Mouse (Mus musculus): ENCODE data around the gene Pard6b. TPM values are rescaled to one million over a fixed set of nuclear protein-coding genes. Genes with fewer than 3 reads are reported as not detected.
"Not testable (repeated sequence)": the region's sequence is repeated elsewhere in the genome, so short reads cannot be mapped to it uniquely, and the experiment has no call there.

Pard6b gene
- polyA plus RNA-seq, 1 experiment from 2014 or later, result 20.4 TPM

DNA sequence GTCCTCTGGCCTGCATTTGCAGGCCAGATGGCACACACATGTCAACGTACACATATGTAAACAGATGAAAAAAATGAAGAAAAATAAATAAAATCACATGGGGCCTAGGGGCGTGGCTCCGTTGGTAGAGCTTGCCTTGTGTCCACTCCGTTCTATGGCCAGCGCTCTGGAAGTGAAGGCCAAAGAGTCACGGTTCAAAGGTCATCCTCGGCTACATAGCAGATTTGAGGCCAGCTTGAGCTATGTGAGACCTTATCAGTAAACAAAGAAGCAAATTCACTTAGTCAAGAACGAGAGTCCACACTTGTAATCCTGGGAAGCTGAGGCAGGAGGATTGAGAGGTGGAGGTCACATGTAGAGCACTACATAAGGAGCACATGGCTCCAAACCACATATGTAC lies 24.5 kb downstream of the Pard6b start:
- H3K27ac ChIP-seq, result peak overlapping the region; percentile 78
- 80% methylated on average over 8 of the region's 8 CpGs for WGBS
- no peak; the same call in 1 of the 2 replicates for ATAC-seq (replicated peaks; ENCODE audit: low FRiP score)
- no peak overlapping the region for H3K4me2 ChIP-seq
- H3K27me3 ChIP-seq, result no peaks in the 10 kb centered on the region
- H3K4me1 ChIP-seq, result peaks cover 23% of the 10 kb centered on the region
- H3K9me3 ChIP-seq (replicated peaks), result no peaks in the 10 kb centered on the region
- H3K9ac ChIP-seq, result no peak overlapping the region
- no peak overlapping the region for H3K4me3 ChIP-seq (replicated peaks)
- H3K36me3 ChIP-seq, result peaks cover 8% of the 10 kb centered on the region

DNA sequence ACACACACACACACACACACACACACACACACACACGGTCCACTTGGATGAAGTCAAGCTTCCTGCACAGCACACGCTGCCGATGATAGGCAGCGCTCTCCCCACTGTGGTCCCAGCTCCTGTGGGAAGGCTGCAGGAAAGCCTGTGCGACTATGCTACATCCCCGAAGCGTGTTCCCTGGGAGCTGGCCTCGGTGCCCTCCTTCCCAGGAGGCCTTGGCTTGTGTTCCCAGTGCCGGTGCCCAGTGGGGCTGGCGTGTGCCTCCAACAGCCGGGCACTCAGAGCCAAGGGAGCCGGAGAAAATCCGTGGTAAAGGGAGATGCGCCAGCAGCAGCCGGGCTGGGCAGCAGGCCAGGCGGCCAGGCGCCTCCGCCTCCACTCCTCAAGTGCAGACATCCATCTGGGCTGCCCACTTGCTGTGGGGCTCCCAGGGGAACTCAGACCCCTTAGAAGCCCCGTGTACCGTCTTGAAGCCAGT lies 25.9 kb downstream of the Pard6b start:
- H3K9ac ChIP-seq, result no peak overlapping the region
- no peaks in the 10 kb centered on the region for H3K9me3 ChIP-seq (replicated peaks)
- no peak for ATAC-seq (replicated peaks; ENCODE audit: low FRiP score)
- no peaks in the 10 kb centered on the region for H3K36me3 ChIP-seq
- H3K4me2 ChIP-seq, result 0 out of 2 replicates have a peak overlapping the region, but pooled peaks have one; percentile 22
- 72% methylated on average over 20 of the region's 20 CpGs for WGBS
- no peaks in the 10 kb centered on the region for H3K27me3 ChIP-seq
- H3K4me3 ChIP-seq (replicated peaks), result no peak overlapping the region
- peaks cover 23% of the 10 kb centered on the region for H3K4me1 ChIP-seq
- H3K27ac ChIP-seq, result peak overlapping the region; percentile 45; the same call in 1 of the 2 replicates

GRCm38 (mm10) chr2:168107356-168107755 lies 26.6 kb downstream of the Pard6b start:
- Histone ChIP-seq H3K9ac (no peak overlapping the region), H3K4me1 (peaks cover 23% of the 10 kb centered on the region), H3K9me3 (replicated peaks) (no peaks in the 10 kb centered on the region), H3K36me3 (no peaks in the 10 kb centered on the region), H3K27ac (no peak overlapping the region), H3K4me3 (replicated peaks) (no peak overlapping the region), H3K4me2 (no peak overlapping the region), H3K27me3 (no peaks in the 10 kb centered on the region)
- WGBS, result 76% methylated on average over 15 of the region's 15 CpGs
- ATAC-seq (replicated peaks; ENCODE audit: low FRiP score), result no peak

GRCm38 (mm10) chr2:168107901-168108300 lies 27.1 kb downstream of the Pard6b start:
- H3K9me3 ChIP-seq (replicated peaks); ATAC-seq (replicated peaks; ENCODE audit: low FRiP score); H3K27ac ChIP-seq; H3K4me2 ChIP-seq; H3K9ac ChIP-seq; H3K4me3 ChIP-seq (replicated peaks); H3K36me3 ChIP-seq; H3K27me3 ChIP-seq: not testable (repeated sequence)
- peaks cover 23% of the 10 kb centered on the region for H3K4me1 ChIP-seq
- 81% methylated on average over 6 of the region's 6 CpGs for WGBS

DNA sequence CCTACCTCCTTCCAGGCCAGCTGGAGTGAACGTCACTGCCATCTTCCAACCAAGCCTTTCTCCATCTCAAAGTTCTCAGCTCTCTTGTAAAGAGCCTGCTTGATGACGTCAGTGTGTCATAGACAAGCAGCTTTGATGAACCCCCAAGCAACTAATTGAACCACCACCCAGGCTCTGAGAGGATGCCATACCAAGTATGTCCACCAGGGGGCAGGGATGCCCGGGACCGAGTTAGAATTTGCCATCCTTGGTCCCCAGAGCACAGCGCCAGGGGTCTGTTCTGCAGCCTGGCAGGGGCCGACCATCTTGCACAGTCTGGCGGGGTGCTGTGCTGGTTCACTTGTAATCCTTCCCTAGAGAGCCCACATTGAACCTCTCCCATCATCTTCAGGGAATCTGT lies 31.1 kb downstream of the Pard6b start:
- Histone ChIP-seq H3K4me1 (peaks cover 25% of the 10 kb centered on the region), H3K9me3 (replicated peaks) (no peaks in the 10 kb centered on the region), H3K4me2 (no peak overlapping the region), H3K36me3 (no peaks in the 10 kb centered on the region), H3K4me3 (replicated peaks) (no peak overlapping the region), H3K27me3 (no peaks in the 10 kb centered on the region), H3K27ac (no peak overlapping the region), H3K9ac (no peak overlapping the region)
- WGBS, result 10% methylated on average over 7 of the region's 7 CpGs
- ATAC-seq (replicated peaks; ENCODE audit: low FRiP score), result no peak

DNA sequence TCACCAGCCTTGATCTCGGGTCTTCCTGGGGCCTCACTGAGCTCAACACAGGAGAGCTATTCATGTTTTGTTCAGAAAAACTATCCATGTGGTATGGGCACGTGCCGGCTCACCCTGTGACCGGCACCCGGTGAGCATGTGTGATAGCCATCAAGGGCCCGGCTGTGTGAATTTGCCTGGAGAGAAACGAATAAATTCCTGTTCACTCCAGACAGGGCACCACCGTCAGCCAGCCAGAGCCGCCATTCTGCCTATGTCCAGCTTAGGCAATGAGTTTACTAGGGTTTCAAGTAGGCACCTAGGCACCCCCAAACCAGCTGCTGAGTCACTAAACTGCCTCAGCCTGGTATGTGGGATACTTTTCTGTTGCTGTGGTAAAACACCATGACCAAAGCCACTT lies 32.5 kb downstream of the Pard6b start:
- WGBS, result 77% methylated on average over 9 of the region's 9 CpGs
- no peaks in the 10 kb centered on the region for H3K36me3 ChIP-seq
- H3K4me1 ChIP-seq, result peaks cover 34% of the 10 kb centered on the region
- H3K4me2 ChIP-seq, result no peak overlapping the region
- H3K27me3 ChIP-seq, result no peaks in the 10 kb centered on the region; the same call in none of the 2 replicates
- ATAC-seq (replicated peaks; ENCODE audit: low FRiP score), result no peak
- H3K9me3 ChIP-seq (replicated peaks), result no peaks in the 10 kb centered on the region
- H3K4me3 ChIP-seq (replicated peaks), result no peak overlapping the region
- H3K9ac ChIP-seq, result no peak overlapping the region
- peak overlapping the region; percentile 84 for H3K27ac ChIP-seq

DNA sequence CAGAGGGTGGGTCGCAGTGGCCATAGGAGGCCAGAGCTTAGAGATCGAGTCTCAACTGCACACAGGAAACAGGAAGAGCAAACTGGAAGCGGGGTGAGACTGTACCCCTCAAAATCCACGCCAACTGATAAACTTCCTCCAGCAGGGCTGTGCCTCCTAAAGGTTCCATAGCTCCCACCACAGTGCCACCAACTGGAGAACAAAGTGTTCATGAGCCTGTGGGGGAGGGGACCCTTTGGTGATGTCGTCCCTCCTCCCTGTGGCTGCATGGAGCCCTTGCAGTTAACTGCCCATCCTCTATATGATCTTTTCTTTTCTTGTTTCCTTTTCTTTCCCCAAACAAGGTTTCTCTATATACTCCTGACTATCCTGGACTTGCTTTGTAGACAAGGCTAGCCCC lies 32.9 kb downstream of the Pard6b start:
- Histone ChIP-seq H3K36me3 (no peaks in the 10 kb centered on the region), H3K4me1 (peaks cover 34% of the 10 kb centered on the region), H3K4me2 (no peak overlapping the region), H3K4me3 (replicated peaks) (no peak overlapping the region), H3K9ac (no peak overlapping the region), H3K9me3 (replicated peaks) (no peaks in the 10 kb centered on the region), H3K27ac (peak overlapping the region; percentile 84), H3K27me3 (no peaks in the 10 kb centered on the region; the same call in none of the 2 replicates)
- no peak for ATAC-seq (replicated peaks; ENCODE audit: low FRiP score)
- 73% methylated on average over 5 of the region's 5 CpGs for WGBS

GRCm38 (mm10) chr2:168114699-168115350 lies 34.0 kb downstream of the Pard6b start:
- peak; percentile 88 for ATAC-seq (replicated peaks; ENCODE audit: low FRiP score)
- H3K4me1 ChIP-seq, result peaks cover 34% of the 10 kb centered on the region
- no peaks in the 10 kb centered on the region for H3K9me3 ChIP-seq (replicated peaks)
- H3K4me3 ChIP-seq (replicated peaks), result no peak overlapping the region
- 18% methylated on average over 17 of the region's 17 CpGs for WGBS
- peak overlapping the region; percentile 33; the same call in 1 of the 2 replicates for H3K9ac ChIP-seq
- H3K27ac ChIP-seq, result peak overlapping the region; percentile 84
- no peaks in the 10 kb centered on the region for H3K36me3 ChIP-seq
- H3K27me3 ChIP-seq, result no peaks in the 10 kb centered on the region; the same call in none of the 2 replicates
- peak overlapping the region; percentile 28 for H3K4me2 ChIP-seq

DNA sequence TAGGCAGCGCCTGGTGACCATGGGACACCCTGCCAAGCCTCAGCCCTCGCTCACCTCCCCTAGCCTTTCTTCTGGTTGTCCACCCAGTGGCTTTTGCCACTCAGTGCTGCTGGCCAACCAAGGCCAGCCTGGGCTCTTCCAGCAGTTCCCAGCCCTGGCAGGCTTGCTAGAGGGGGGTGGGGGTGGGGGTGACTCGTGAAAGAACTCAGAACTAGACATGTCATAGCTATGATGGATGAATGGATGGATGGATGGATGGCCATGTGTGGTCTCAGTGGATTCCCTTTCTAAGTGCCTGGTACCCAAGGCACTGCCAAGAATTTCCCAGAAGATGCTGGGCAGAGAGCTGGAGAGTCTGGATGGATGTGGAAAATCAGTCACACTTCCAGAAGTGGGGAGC lies 35.0 kb downstream of the Pard6b start:
- no peak for ATAC-seq (replicated peaks; ENCODE audit: low FRiP score)
- Histone ChIP-seq H3K27ac (0 out of 2 replicates have a peak overlapping the region, but pooled peaks have one; percentile 49), H3K9me3 (replicated peaks) (no peaks in the 10 kb centered on the region), H3K4me1 (peaks cover 34% of the 10 kb centered on the region), H3K4me2 (no peak overlapping the region), H3K4me3 (replicated peaks) (no peak overlapping the region), H3K36me3 (no peaks in the 10 kb centered on the region), H3K27me3 (no peaks in the 10 kb centered on the region; the same call in none of the 2 replicates), H3K9ac (no peak overlapping the region)
- WGBS, result 88% methylated on average over 3 of the region's 3 CpGs

DNA sequence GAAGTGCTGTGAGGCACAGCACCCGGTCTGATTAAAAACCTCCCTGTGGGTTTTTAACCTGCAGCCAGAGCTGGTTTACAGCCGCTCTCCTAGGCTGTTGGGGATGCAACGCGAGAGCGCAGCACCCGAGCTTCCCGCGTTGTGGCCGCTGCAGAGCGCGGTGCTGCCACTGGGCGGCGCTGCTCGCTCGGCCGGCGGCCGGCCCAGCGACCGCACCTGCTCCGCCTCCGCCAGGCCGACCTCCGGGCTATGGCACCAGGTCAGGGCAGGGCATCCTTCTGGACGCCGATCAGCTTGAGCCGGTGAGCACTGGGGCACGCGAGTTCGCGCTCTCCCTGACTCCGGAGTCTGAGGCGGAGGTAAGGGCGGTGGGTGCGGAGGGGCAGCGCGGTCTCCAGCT lies 36.3 kb downstream of the Pard6b start:
- WGBS, result under 1% methylated on average over 37 of the region's 37 CpGs
- peak; percentile 41 for ATAC-seq (replicated peaks; ENCODE audit: low FRiP score)

DNA sequence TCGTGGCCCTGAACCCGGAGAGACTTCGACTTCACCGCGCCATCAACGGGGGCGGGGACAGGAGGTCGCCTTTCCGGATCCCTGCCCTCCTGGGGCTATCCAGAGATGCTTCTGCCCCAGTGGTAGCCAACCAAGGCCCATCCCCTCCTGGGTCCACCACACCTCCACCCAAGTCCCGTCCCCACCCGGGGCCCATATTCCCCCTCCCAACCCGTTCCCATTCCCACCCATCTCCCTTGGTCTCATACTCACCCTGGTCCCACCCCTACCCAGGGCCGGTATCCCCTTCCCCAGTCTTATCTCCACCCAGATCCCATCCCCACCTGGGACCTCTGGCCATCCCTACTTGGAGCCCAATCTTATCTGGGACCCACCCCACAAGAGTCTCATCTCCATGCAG lies 36.7 kb downstream of the Pard6b start:
- H3K9ac ChIP-seq, result peak overlapping the region; percentile 40
- 3% methylated on average over 13 of the region's 13 CpGs for WGBS
- H3K36me3 ChIP-seq, result no peaks in the 10 kb centered on the region
- peak; percentile 17; the same call in 1 of the 2 replicates for ATAC-seq (replicated peaks; ENCODE audit: low FRiP score)
- peak overlapping the region; percentile 47 for H3K4me3 ChIP-seq (replicated peaks)
- no peaks in the 10 kb centered on the region for H3K9me3 ChIP-seq (replicated peaks)
- peak overlapping the region; percentile 81 for H3K4me2 ChIP-seq
- H3K4me1 ChIP-seq, result peaks cover 34% of the 10 kb centered on the region
- no peak overlapping the region for H3K27ac ChIP-seq
- no peaks in the 10 kb centered on the region; the same call in none of the 2 replicates for H3K27me3 ChIP-seq

More for the DNA sequence above, 36.3 kb downstream of the Pard6b start:
- Histone ChIP-seq H3K4me1 (peaks cover 34% of the 10 kb centered on the region), H3K9me3 (replicated peaks) (no peaks in the 10 kb centered on the region), H3K4me2 (peak overlapping the region; percentile 81), H3K9ac (peak overlapping the region; percentile 40), H3K27ac (no peak overlapping the region), H3K27me3 (no peaks in the 10 kb centered on the region; the same call in none of the 2 replicates), H3K36me3 (no peaks in the 10 kb centered on the region), H3K4me3 (replicated peaks) (peak overlapping the region; percentile 47)

GRCm38 (mm10) chr2:168117967-168118366 lies 37.2 kb downstream of the Pard6b start:
- Histone ChIP-seq H3K9ac (peak overlapping the region; percentile 40; the same call in 1 of the 2 replicates), H3K4me3 (replicated peaks) (no peak overlapping the region; the same call in 1 of the 2 replicates), H3K27ac (no peak overlapping the region), H3K9me3 (replicated peaks) (no peaks in the 10 kb centered on the region), H3K4me1 (peaks cover 34% of the 10 kb centered on the region), H3K36me3 (no peaks in the 10 kb centered on the region), H3K4me2 (peak overlapping the region; percentile 81), H3K27me3 (no peaks in the 10 kb centered on the region; the same call in none of the 2 replicates)
- 63% methylated on average over 16 of the region's 16 CpGs for WGBS
- no peak for ATAC-seq (replicated peaks; ENCODE audit: low FRiP score)
